Mouse (Mus musculus): ENCODE results near the gene 1700001C19Rik.

- TF ChIP-seq CTCF (IDR thresholded peaks at IDR 0.05; ENCODE audit: low read depth): peak; percentile 36
- no peak for TF ChIP-seq EP300 (optimal IDR thresholded peaks at IDR 0.05)
Measured at GRCm38 (mm10) chr17:47436156-47436906, 845 bp downstream of the 1700001C19Rik start, which contains the start of gene AI661453.
